In the genomic region with DNA sequence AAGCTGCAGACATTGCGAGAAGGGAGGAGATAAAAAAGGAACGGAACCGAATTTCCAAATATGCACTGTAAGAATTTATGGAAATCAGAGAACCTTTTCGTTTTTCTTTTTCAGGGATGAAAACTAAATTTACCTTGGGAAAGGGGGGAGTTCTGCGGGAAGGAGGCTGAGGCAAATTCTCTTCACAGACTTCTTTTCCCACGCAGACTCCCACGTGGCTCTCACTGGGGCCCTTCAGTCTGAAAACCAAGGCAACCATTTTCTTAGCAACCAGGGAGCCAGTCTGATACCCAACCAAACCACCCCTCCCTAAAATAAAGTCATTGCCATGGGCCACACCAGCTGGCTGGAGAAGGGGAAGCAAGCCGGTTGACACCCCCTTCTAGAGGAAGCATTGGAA, we compare ENCODE assay signal across 19 mouse cellular contexts. TPM values are rescaled to one million over a fixed set of nuclear protein-coding genes. Genes with fewer than 3 reads are reported as not detected.
DNase-seq lines count a peak whose midpoint lies in the region.
"Had no signal": no experiment of that assay in that cellular context is flagged by ENCODE, and none has a peak within 500 bp of the region (broad histone marks: within the 10 kb centered on the region; RNA-seq: fewer than 3 reads in every experiment).

No protein-coding gene starts in this region.

- intact Hi-C loops in left cerebral cortex, postnatal 4 days (cut with DNase I), result no loop called here
- intact Hi-C loops in left cerebral cortex, postnatal 36 days (cut with DNase I), result loop anchor here (5.0 kb wide), 1 partner anchor 173 kb away; no protein-coding TSS in a partner anchor

- DNase-seq in left cerebral cortex, adult 11 months (ENCODE audit: low spot score), result peak; percentile 52
- no peak for DNase-seq in left cerebral cortex, postnatal 4 days
- peak; percentile 76 to 89 for DNase-seq in frontal cortex, postnatal 36 days (ENCODE audit: low spot score in 2 of 2)
- peak; percentile 74 to 83 for DNase-seq in left cerebral cortex, postnatal 36 days (ENCODE audit: low spot score in 2 of 2)
- DNase-seq in cerebellum, adult 11-12 months, result no peak
- no peak for DNase-seq in cerebellum, postnatal 25 days
- no peak for DNase-seq in lung, postnatal 25 days (ENCODE audit: low spot score)
- DNase-seq: adrenal gland, postnatal 36 days; B cell, adult 2 months; cerebellum, adult 2 months; gastrocnemius, postnatal 36 days; kidney, adult 9 months; kidney, postnatal 25 days; midbrain, embryonic 14.5 days; spleen, adult 18-20 months; thymus, adult 18-20 months; thymus, postnatal 4 days had no signal

RNA-seq across cellular contexts. Expression of gene Gm47841, which starts 41.5 kb away (rescaled TPM):
- not detected for total RNA-seq in left cerebral cortex, postnatal 4 days (2021)
- not detected for total RNA-seq in left cerebral cortex, postnatal 36 days (2021)
- total RNA-seq: gastrocnemius, postnatal 36 days; layer of hippocampus, postnatal 36 days; megakaryocyte progenitor cell, adult 5-6 weeks had no signal

Comparison
In these comparisons a context has a peak if more than half of its experiments do, and no peak if none do; other contexts are left out.
1. DNase-seq: peak in left cerebral cortex, adult 11 months (single experiment), frontal cortex, postnatal 36 days (2 of 2) and left cerebral cortex, postnatal 36 days (2 of 2); none in left cerebral cortex, postnatal 4 days (single experiment), cerebellum, adult 11-12 months (single experiment), cerebellum, postnatal 25 days (0 of 2) and lung, postnatal 25 days (single experiment).